Mouse (Mus musculus) urinary bladder, postnatal 0 days (tissue): ENCODE measurements around the gene Smco2. TPM values are rescaled to one million over a fixed set of nuclear protein-coding genes. Genes with fewer than 3 reads are reported as not detected.

Experiments
- polyA plus RNA-seq: library from polyadenylated mRNA; unstranded; fragments of >200 nt; fragmentation: Nextera tagmentation; extraction: Ambion mirVana; gene quantifications from 2 replicates; pipeline ENCODE4 v1.2.1, GENCODE M21; 2015

Gene Smco2
- not detected in 2 replicates for polyA plus RNA-seq

GRCm38 (mm10) chr6:146850050-146850449 lies at the start of gene Smco2:
Smco2 (plus strand) TSS chr6:146850104.

GRCm38 (mm10) chr6:146887958-146888659 lies 38.2 kb downstream of the Smco2 start, which contains the start of gene Ppfibp1:
Ppfibp1 (plus strand) TSS chr6:146888487.

Other genes starting within 250 kb of the Smco2 start
- 122 and 124 TPM in 2 replicates for gene Med21, start 207.6 kb upstream of the Smco2 start, polyA plus RNA-seq
- gene Tm7sf3, start 207.3 kb upstream of the Smco2 start, polyA plus RNA-seq: 23.8 and 25.7 TPM in 2 replicates
- gene Stk38l, start 125.1 kb upstream of the Smco2 start, polyA plus RNA-seq: 16.1 and 19.0 TPM in 2 replicates
- 8.0 and 9.2 TPM in 2 replicates for gene Arntl2, start 54.0 kb upstream of the Smco2 start, polyA plus RNA-seq
- gene Ppfibp1, start 38.4 kb downstream of the Smco2 start, polyA plus RNA-seq: 41.3 and 71.5 TPM in 2 replicates
- 0.10 and 0.11 TPM in 2 replicates for gene 1700034J05Rik, start 104.3 kb downstream of the Smco2 start, polyA plus RNA-seq
- 0.64 and 0.71 TPM in 2 replicates for gene Rep15, start 182.5 kb downstream of the Smco2 start, polyA plus RNA-seq
- gene Mrps35, start 192.7 kb downstream of the Smco2 start, polyA plus RNA-seq: 76.7 and 81.2 TPM in 2 replicates
- 4.7 and 5.5 TPM in 2 replicates for gene Mansc4, start 236.9 kb downstream of the Smco2 start, polyA plus RNA-seq
- 5.8 and 6.0 TPM in 2 replicates for gene Klhl42, start 241.3 kb downstream of the Smco2 start, polyA plus RNA-seq